Mouse (Mus musculus): ENCODE measurements at regions not wholly inside any gene's neighbourhood (a gene's known extent, or its start where the extent isn't known, plus 50 kb on each side); places are given as distances from the start of the nearest gene placed in this dataset.

DNA sequence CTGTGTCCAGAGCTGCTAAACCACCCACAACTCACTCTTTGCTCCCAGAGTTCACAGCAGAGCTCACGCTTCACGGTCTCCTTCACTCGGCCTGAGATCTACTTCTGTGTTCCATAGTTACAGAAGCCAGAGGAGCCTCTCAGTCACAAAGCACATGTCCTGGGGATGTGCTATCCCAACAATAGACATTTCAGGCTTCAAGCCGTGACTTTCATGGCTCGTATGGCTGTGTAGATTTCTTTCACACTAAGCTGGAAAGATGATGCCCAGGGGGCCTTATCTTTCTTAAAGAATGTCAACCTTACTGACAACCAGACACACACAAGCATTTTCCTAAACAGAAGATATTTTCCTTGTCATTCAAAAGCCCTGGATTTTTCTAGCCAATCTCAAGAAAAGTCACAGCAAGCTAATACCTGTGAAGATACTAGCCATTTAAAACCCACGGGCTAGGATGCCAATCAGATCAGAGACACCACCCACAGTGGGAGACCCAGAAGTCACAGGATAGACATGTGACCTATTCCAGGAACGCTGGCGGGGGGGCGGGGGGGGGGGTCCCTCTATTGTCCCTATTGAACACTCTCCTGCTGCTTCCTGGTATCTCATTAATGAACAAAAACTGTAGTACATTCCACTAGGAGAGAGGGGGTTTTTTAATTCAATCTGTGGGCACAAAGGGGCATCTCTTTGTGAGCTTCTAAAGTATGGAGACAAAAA is 98.8 kb upstream of the Mapk10 start:
- in situ Hi-C loops (cut with MboI, MseI), result no loop called here

DNA sequence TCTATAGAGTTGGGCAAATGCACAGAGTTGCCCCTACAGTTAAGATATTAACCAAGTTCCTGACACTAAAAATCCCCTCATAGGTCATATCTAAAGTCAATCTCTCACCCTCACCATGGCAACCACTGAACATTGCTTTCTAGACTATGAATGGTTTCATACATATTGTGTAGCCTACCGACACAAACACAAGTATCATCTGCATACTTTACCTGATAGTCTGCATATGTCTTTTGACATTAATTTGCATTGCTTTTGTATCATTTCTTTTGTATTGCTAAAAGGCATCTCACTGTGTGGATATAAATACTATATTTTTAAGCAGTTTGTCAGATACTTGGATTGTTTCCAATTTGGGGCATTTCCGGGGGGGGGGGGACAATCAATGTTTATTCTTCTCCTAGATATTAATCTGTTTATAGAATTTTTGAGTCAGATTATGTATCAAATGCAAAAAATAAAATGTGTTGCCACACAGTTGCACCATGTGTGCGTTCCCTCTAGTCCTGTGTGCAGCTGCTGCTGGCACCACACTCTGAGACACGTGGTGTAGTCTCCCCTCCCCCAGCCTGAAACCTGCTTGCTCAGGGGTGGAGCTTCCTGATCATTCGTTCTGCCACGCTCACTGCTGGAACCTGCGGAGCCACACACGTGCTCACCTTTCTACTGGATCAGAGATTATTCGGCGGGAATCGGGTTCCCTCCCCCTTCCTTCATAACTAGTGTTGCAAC is 94.7 kb upstream of the Mapk10 start:
- in situ Hi-C loops (cut with MboI, MseI), result no loop called here

DNA sequence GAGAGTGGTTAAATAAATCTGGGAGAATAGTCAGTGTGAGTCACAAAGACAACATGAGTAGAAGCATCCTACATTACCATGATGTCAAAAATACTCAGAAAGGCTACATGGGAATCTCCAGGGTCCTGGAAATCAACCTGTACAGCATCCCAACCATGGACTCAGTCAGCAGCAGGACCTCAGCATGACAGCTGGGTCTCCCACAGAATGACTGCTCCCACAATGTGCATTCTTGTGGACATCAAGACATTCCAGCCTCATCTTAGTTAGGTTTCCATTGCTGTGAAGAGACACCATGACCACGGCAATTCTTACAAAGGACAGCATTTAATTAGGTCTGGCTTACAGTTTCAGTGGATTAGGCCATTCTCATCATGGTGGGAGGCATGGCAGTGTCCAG is 93.8 kb upstream of the Mapk10 start:
- in situ Hi-C loops (cut with MboI, MseI), result no loop called here

DNA sequence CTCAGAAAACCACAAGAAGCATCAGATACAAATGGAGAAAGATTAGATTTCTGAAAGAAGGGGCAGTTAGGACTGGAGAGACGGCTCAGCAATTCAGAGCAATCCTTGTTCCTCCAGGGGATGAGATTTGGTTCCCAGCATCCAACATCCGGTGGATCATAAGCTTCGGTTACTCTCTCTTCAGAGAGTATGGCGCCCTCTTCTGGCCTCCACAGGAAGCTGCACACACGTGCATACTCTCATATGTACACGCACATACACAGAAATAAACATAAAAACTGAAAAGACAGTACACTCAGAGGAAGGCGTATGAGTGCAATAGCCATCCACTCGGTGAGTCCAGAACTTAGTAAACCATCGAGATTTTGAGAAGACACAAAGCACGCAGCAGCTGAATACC is 91.6 kb upstream of the Mapk10 start:
- in situ Hi-C loops (cut with MboI, MseI), result no loop called here

DNA sequence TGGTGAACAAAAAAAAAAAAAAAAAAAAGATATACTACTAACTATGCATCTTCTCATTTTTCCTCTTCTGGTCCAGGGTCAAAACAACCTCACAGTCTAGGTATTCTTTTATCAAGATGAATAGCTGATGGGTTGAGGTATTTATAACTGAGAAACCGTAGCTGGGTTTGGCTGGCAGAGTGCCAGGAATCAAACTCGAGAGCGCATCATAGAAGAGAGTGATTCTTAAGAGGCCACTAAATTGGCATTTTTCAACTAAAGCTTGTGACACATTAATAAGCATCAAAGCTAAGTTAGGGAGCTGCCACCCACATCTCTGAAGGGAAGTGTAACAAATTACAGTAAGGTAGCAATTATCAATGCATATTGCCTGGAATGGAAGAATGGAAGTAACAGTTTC is 90.2 kb upstream of the Mapk10 start:
- in situ Hi-C loops (cut with MboI, MseI), result no loop called here

DNA sequence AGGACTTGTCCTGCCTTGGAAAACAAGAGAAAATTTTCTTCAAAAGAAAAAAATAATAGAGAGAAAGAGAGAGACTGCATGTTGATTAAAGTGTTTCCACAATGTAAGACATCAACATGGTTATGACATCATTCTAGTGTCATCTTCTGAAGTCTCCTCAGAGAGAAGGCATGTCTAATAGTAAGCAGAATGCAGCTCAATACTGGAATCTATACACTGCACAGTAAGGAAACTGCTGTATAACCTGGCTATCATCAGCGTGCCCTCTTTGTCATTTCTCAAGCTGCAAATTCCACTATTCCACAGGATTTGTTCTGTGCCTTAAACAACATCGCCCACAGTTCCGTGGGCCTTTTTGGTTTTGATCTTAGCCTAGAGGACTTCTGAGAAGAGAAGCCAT is 82.8 kb upstream of the Mapk10 start:
- in situ Hi-C loops (cut with MboI, MseI), result no loop called here

DNA sequence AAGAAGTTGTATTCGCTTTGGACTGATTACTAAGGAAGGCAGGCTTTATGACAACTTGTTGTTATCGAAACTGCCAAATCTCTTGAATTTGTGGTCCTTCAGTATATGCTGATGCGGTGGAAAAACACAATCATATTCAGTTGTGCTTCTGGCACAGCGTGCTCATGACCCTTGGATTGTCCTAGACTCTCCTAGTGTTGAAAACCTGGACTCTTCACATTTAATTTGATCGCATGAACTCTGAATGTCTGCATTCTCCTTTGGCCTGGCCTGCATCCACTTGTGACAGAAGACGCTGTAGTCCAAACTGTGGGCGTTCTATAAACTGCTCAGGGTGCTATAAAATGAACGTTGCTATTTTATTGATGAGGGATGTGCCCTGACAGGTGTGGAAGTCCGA is 80.6 kb upstream of the Mapk10 start:
- in situ Hi-C loops (cut with MboI, MseI), result no loop called here

DNA sequence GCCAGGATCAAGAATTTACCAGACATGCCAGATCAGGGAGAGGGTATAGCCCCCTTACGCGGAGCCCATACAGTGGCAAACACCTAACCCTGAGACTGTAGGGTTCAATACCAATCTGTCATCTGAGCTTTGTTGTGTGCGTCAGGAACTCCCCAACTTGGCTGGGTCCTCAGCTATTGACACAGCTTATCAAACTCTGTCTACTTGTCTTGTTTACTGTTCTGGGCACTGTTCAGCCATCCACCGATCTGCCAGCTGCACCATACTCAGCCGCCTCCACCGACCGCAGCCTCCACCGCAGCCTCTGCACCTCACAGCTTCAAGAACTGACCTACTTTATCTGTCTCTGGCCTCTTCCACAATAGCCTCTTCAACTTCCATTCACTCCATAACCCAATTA is 80.1 kb upstream of the Mapk10 start:
- in situ Hi-C loops (cut with MboI, MseI), result no loop called here

DNA sequence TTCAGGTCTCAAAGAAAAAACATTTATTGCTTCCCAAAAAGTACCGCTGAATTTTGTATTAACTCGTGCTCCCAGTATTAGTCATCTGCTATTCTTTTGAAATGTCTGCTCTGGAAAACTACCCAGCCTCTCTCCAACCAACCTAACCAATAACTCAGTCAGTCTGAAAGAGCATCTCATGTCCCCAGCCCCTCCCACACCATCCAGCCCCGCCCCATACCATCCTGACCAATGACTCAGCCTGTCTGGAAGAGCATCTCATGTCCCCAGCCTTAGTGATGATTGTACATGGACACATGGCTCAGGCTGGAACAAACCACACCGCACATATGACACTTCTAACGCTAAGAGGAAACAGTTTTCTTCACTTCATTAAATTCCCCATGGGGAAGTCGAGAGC is 58.1 kb upstream of the Mapk10 start:
- in situ Hi-C loops (cut with MboI, MseI), result no loop called here

DNA sequence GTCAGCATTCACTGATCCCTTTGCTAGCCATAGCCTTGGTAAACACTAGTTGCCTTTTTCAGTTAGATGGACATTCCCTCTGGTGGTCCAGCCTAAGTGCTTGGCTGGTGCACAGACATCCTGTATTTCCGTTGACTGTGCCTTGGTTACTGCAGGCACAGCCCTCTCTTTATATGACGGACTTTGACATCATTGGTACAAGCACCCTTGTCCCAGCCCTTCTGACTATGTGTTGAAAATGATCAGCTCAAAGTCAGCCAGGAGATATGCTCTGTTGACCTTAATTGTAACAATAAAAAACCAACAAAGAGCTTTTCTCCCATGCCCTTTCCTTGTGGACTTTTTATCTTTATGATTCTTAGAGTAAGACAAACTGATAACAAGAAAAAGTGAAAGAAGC is 53.8 kb upstream of the Mapk10 start:
- in situ Hi-C loops (cut with MboI, MseI), result no loop called here

DNA sequence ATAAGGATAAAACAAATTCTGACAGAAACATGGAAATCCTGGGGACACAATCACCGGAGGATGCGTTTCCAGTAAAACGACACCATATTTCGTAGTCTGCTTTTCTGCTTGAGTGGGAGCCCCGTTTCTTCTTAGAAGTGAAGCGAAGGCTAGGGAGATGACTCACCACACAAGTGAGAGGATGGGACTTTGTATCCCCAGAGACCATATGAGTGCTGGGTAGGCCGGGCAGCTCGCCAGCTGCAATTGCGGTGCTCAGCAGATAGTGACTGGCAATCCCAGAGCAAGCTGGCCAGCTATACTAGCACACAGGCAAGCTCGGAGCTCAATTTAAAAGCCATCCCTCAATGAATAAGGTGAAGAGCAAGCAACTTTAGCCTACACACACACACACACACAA is 50.3 kb upstream of the Mapk10 start:
- in situ Hi-C loops (cut with MboI, MseI), result no loop called here
